9 mouse cellular contexts compared by ENCODE assay signal in genomic region chr6:117563159-117563558, GRCm38 (mm10).
"Had no signal": no experiment of that assay in that cellular context is flagged by ENCODE, and none has a peak within 500 bp of the region (broad histone marks: within the 10 kb centered on the region; RNA-seq: fewer than 3 reads in every experiment).

No protein-coding gene starts in this region.

- H3K9ac ChIP-seq: liver, embryonic 12.5 days; lung, embryonic 14.5 days; neural tube, embryonic 12.5 days had no signal

- H3K9me3 ChIP-seq: limb, embryonic 10.5 days; liver, embryonic 12.5 days; midbrain, embryonic 10.5 days; neural tube, embryonic 12.5 days had no signal

- H3K27me3 ChIP-seq: liver, embryonic 12.5 days had no signal

- ATAC-seq: liver, embryonic 12.5 days had no signal

- H3K27ac ChIP-seq: layer of hippocampus, adult 2 months; limb, embryonic 10.5 days; liver, embryonic 12.5 days; midbrain, embryonic 10.5 days; neural tube, embryonic 12.5 days had no signal

- H3K4me3 ChIP-seq: layer of hippocampus, adult 2 months; limb, embryonic 10.5 days; liver, embryonic 12.5 days; midbrain, embryonic 10.5 days; neural tube, embryonic 12.5 days had no signal

- H3K4me2 ChIP-seq: liver, embryonic 12.5 days; lung, embryonic 14.5 days; neural tube, embryonic 12.5 days had no signal

- H3K4me1 ChIP-seq: liver, embryonic 12.5 days; midbrain, embryonic 10.5 days; neural tube, embryonic 12.5 days had no signal

- DNase-seq: lung, postnatal 10 days; lung, postnatal 4 days; thymus, postnatal 4 days had no signal

- H3K36me3 ChIP-seq: limb, embryonic 10.5 days; liver, embryonic 12.5 days; midbrain, embryonic 10.5 days; neural tube, embryonic 12.5 days had no signal
